Mouse (Mus musculus): Measurements from ENCODE around the gene Syngr3.
"Not testable (repeated sequence)": the region's sequence is repeated elsewhere in the genome, so short reads cannot be mapped to it uniquely, and the experiment has no call there.

DNA sequence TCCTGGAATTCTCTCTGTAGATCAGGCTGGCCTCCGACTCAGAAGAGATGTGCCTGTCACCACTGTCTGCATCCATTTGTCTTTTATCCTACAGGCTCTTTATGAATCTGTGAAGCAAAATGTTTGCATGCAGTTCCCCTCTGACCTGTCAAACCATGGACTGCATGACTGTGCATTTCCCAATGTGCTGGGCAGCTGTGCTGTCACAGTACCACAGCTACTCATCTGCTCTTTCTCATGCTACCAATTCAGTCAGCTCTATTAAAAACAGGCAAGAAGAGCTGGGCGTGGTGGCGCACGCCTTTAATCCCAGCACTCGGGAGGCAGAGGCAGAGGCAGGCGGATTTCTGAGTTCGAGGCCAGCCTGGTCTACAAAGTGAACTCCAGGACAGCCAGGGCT is 22.7 kb downstream of the Syngr3 start:
- not testable (repeated sequence) for TF ChIP-seq CTCF (IDR thresholded peaks at IDR 0.05; ENCODE audit: control insufficient read depth, insufficient read depth, insufficient replicate concordance, low read depth, low read length); POLR2A (IDR thresholded peaks at IDR 0.05; ENCODE audit: control insufficient read depth, low read depth, low read length)

Measured in testis, adult 2 months (tissue).